Mouse (Mus musculus) gastrocnemius, adult 2 months (tissue): ENCODE data around the gene Aff3. TPM values are rescaled to one million over a fixed set of nuclear protein-coding genes. Genes with fewer than 3 reads are reported as not detected.

Experiments used
- DNase-seq: peaks from one replicate; pipeline ENCODE4 v3.0.0; 2022
- H3K27ac ChIP-seq: fragments of 200-600 bp; 2 replicates; pipeline ENCODE4 v1.8.1; 2022; ENCODE audit warnings: mild to moderate bottlenecking
- H3K4me3 ChIP-seq: fragments of 200-600 bp; 2 replicates; pipeline ENCODE4 v1.8.1; 2022; ENCODE audit warnings: mild to moderate bottlenecking, moderate library complexity
- CTCF ChIP-seq: fragments of 200-600 bp; IDR thresholded peaks from 2 replicates; pipeline ENCODE4 v1.8.1; 2022; ENCODE audit warnings: antibody characterized with exemption, mild to moderate bottlenecking, moderate library complexity
- intact Hi-C: fragments of 180-260 bp; cut with DNase I; formaldehyde crosslinking; loops from one replicate; pipeline ENCODE4 v1.15.1; 2025
- total RNA-seq, 2 experiments: library from RNA; stranded (reverse); gene quantifications; 2 replicates each; pipeline ENCODE4 v1.2.3; 2021

The Aff3 gene
- total RNA-seq, 2 experiments from 2014 or later, result 1.2 to 4.4 TPM

DNA sequence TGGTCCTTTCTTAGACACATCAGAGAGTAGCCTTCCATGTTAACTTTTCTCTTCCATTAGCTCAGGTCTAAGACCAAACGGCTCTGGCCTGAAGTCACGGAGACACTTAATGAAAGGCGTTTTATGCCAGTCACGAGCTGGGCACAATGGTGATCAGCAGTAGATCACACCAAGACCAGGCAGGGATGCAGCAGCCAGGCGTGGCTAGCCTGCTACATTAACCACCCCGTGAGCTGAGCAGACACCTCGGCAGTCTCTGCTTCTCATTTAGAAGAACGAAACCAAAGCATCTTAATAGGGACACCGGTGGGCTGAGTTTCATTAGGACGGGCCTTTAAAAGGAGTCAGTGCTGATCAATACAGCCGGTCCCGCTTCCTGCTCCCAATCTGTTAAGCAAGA is 247.6 kb downstream of the Aff3 start:
- TF ChIP-seq CTCF, result no peak
- intact Hi-C loops, result no loop called here

DNA sequence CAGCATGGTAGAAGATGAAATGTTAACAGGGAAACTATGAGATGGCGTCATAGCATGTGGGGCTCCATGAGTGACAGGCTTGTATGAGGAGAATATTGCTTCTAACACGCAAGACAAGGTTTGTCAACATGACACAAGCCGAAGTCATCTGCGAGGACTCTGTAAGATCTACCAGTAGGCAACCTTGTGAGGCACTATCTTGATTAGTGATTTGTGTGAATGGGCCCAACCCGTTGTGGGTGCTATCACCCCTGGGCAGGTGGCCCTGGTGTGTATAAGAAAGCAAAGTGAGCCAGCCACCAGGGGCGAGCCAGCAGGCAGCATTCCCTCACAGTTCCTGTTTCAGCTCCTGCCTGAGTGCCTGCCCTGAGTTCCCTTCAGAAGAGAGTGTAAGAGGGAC is 249.2 kb downstream of the Aff3 start:
- DNase-seq, result no peak
- H3K27ac ChIP-seq, result no peak overlapping the region
- intact Hi-C loops, result no loop called here
- no peak for TF ChIP-seq CTCF
- no peak overlapping the region for H3K4me3 ChIP-seq

More for the DNA sequence above, 247.6 kb downstream of the Aff3 start:
- no peak overlapping the region for H3K27ac ChIP-seq
- no peak overlapping the region for H3K4me3 ChIP-seq
- DNase-seq, result no peak

DNA sequence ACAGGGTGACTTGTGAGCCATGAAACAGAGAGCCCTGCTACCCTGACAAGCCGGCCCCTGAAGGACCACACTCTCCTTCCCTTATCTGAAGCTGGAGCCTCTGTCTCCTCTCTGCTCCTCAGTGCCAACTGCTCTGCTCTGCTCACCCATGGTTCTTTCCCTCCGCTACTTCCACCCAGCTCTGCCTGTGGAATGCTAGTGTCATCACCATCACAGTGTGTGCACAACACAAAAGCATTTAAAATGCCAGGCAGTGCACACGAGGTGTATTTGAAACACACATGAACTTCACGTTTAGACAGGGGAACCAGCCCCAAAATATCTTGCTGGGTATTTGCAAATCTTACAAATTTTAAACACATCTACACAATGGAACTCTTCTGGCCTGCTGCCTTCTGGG is 253.6 kb downstream of the Aff3 start:
- H3K27ac ChIP-seq, result no peak overlapping the region
- H3K4me3 ChIP-seq, result no peak overlapping the region
- TF ChIP-seq CTCF, result no peak
- no peak for DNase-seq
- intact Hi-C loops, result no loop called here

DNA sequence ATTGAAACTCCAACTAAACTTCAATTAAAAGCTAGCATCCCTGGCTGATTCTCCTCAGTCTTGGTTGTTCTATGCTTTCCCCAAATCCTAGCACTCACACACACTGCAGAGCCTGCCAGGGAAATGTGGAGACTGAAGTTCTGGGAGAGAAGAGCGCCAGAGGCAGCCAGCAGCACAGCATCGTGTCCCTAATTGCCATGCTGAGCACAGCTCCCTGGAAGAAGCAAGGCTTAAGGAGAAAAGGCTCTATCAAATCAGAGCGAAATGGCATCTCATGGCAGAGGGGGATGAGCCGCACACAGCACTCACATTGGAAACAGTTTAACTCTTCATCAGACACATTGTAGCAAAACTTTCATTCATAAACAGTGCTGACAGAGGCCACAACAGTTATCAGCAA is 254.3 kb downstream of the Aff3 start:
- Histone ChIP-seq H3K4me3 (no peak overlapping the region), H3K27ac (no peak overlapping the region)
- TF ChIP-seq CTCF, result no peak
- intact Hi-C loops, result no loop called here
- no peak for DNase-seq

DNA sequence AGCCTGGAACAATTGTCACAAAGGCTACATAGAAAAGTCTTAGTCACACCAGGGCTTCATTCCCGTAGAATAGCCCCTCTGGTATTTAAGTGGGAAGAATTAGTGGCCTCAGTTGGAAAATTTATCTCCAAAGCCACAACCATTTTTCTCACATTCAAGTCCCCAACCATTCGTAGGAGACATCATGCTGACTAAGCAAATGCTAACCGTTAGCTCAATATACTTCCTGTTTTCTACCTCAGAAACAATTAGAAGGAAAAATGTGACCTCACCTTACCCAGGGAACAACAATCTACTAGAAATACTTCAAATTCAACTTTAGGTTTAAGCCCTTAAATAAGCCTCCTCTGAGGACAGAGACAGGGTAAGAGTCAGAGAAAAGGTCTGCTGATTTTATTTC is 256.5 kb downstream of the Aff3 start:
- no peak for TF ChIP-seq CTCF
- no peak overlapping the region for H3K27ac ChIP-seq
- intact Hi-C loops, result no loop called here
- no peak overlapping the region for H3K4me3 ChIP-seq
- DNase-seq, result no peak

DNA sequence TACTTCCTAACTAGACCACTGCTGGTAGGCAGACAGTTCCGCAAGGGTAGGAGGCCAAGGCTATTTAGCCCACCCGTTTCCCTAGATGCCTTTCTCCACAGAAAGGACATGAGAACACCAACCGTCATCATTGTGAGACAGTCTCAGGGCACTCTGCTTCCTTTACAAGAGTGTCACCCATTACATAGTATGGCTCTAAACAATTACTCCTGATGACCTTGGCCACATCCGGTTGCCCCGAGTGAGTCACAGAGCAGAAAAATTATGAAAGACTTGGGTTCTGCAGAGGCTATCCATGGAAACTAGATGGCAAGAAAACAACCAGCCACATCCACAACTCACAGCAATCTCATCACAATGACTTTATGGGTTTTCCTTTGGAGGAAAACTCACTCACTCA is 261.0 kb downstream of the Aff3 start:
- no peak for TF ChIP-seq CTCF
- no peak overlapping the region for H3K4me3 ChIP-seq
- no peak for DNase-seq
- no peak overlapping the region for H3K27ac ChIP-seq
- intact Hi-C loops, result no loop called here

DNA sequence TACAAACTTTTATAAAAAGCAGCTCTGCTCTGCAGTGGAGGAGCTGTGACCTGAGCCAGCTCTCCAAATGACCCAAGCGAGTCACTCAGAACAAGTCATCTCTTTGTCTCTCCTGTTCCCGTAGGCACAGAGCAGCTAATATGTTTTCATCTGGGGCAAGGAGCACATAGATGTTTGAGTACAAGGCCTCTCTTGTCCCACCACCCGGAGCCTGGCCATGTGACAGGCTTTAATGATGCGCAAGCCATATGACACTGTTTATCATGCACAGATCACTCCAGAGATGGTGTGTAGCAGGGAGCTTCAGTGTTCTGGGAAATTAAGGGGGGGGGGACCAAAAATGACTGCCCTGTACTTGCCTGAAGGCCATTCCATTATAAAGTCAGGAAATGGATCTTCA is 262.9 kb downstream of the Aff3 start:
- Histone ChIP-seq H3K4me3 (no peak overlapping the region), H3K27ac (no peak overlapping the region)
- DNase-seq, result no peak
- TF ChIP-seq CTCF, result no peak
- intact Hi-C loops, result no loop called here

DNA sequence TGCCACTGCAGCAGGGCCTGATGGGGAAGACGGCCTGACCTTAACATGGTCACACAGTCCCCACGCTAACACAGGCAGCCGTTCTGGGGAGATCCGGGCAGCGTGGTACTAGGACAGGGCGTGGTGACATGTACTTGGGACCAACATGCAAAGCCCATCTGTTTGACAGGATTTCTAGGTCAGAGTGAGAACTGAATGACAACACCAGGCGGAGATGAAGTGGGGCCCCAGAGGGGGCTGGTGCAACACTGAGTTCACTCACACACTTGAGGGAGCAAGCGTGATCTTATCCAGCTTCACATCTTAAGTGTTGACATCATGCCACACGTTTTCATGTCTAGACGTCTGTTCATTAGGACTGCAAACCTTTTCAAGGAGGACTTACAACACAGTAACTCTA is 265.5 kb downstream of the Aff3 start:
- TF ChIP-seq CTCF, result no peak
- H3K27ac ChIP-seq, result 0 out of 2 replicates have a peak overlapping the region, but pooled peaks have one; percentile 7
- DNase-seq, result no peak

DNA sequence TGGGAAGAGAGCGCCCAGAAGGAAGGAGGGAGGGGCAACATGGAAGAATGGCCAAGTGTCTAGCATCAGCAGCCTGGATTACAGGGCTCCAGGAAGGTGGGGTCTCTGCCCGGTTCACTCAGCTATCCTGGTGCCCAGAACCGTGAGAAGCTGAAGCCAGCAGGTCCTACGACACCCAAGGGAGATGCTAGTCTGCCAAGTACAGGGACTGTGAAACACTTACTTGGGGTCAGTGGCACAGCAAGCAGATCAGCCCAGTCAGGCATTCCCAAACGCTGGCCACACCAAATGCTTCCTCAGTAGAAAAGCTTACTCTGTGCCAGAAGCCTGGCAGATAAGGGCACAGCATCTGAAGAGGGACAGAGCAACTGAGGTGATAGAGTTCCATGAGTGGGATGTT is 266.2 kb downstream of the Aff3 start:
- no peak overlapping the region for H3K4me3 ChIP-seq
- peak; percentile 28 for DNase-seq
- intact Hi-C loops, result no loop called here
- no peak for TF ChIP-seq CTCF
- H3K27ac ChIP-seq, result peak overlapping the region; percentile 7; the same call in 1 of the 2 replicates

More for the DNA sequence above, 265.5 kb downstream of the Aff3 start:
- intact Hi-C loops, result no loop called here
- no peak overlapping the region for H3K4me3 ChIP-seq

DNA sequence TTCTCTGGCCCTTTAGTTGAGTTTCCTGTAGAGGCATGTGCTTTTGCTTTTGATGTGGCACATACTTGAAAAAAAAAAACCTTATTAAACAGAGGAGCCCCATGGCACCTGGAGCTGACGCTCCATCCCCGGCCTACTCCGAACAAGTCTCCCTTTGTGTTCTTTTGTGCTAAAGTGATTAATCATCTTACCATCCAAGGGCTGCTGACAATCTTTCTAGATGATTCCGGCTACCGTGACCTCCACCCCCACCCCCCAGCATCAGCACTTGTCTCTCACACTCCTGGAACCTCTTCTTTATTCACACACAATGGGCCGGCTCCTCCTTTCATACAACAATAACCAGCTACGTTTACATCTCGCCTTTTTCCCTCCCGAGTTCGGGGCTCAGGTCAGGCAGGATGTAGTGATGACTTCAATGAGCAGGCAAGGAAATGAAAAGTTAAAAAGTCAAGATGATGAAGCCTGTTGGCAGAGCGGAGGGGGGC is 269.5 kb downstream of the Aff3 start:
- Histone ChIP-seq H3K27ac (no peak overlapping the region), H3K4me3 (no peak overlapping the region)
- no peak for TF ChIP-seq CTCF
- intact Hi-C loops, result no loop called here
- DNase-seq, result no peak

DNA sequence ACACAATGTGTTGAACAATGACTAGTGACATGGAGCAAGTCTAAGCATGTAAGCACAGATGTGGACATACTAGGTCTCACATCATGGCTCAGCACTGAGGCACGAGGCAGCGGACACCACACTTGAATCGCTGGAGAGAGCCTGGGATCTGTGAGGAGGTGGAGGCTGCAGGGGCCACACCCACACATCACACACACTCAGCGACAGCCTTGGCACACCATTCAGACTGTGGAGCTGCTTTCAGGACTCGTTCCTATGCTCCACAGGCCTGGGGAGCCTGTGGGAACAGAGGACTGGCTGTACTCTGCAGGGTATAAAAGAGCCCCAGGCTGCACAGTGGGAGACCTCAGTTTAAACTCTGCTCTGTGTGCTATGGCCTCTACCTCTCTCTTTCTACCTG is 270.3 kb downstream of the Aff3 start:
- TF ChIP-seq CTCF, result no peak
- Histone ChIP-seq H3K27ac (no peak overlapping the region), H3K4me3 (no peak overlapping the region)
- DNase-seq, result no peak
- intact Hi-C loops, result loop anchor here (5.0 kb wide), 4 partner anchors 168 to 393 kb away; no protein-coding TSS in a partner anchor

DNA sequence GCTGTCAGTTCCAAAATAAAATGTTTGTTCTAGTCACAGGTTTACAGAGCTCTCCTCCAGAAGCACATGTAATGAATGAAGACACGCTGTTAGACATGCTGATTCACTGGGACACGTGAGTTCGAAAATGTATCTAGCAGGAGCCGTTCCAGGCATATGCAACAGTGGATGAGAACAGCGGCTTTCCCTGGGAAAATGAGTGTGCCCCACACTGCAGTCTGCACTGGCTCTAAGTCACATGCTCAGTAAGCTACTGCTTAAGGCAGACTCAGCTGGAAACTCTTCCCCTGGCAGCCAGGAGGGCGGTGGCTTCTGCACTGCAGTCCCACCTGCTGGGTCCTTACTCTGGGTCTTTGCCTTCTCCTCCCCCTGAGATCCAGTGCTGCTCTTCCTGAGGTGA is 271.2 kb downstream of the Aff3 start:
- DNase-seq, result no peak
- intact Hi-C loops, result loop anchor here (2.0 to 5.0 kb wide), 5 partner anchors 169 to 394 kb away; no protein-coding TSS in a partner anchor
- Histone ChIP-seq H3K4me3 (no peak overlapping the region; the same call in 1 of the 2 replicates), H3K27ac (0 out of 2 replicates have a peak overlapping the region, but pooled peaks have one; percentile 12)
- no peak for TF ChIP-seq CTCF

DNA sequence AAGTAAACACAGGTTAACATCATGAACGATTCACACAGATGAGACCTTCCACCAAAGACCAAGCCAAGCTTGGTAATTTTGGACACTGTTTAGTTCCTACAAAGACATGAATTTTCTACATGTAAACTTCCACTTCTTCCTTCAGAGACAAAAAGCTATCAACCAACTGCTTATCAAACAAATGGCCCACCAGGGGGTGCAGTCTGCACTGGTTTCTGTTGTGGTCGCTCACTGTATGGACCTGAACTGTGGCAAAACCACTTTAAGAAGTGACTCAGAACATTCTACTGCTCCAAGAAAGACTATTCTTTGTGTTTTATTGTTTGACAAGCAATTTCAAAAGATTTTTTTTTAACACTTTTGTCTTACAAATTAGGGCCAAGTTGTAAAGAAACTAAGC is 271.8 kb downstream of the Aff3 start:
- no peak overlapping the region for H3K27ac ChIP-seq
- peak; percentile 72 for DNase-seq
- peak; percentile 81 for TF ChIP-seq CTCF
- no peak overlapping the region for H3K4me3 ChIP-seq
- intact Hi-C loops, result loop anchor here (2.0 to 5.0 kb wide), 5 partner anchors 169 to 394 kb away; no protein-coding TSS in a partner anchor

DNA sequence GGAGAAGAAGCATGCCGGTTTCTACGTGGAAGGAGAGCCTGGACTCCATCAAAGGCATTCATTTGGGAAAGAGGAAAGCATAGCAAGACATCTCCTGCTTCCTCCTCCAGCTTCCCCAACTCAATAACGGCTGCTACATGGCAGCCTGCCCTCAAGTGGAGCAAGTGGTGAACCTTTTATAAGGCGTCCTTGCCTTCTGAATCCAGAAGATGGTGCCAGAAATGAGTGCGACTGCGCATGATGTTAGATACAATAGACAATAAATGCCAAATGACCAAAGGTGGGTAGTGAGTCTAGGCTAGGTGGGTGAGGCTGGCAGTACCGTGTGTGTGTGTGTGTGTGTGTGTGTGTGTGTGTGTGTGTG is 273.9 kb downstream of the Aff3 start:
- H3K4me3 ChIP-seq, result no peak overlapping the region
- H3K27ac ChIP-seq, result no peak overlapping the region
- intact Hi-C loops, result loop anchor here (5.0 kb wide), 4 partner anchors 171 to 396 kb away; no protein-coding TSS in a partner anchor
- no peak; the same call in 1 of the 2 replicates for TF ChIP-seq CTCF
- no peak for DNase-seq
